Mouse (Mus musculus): ENCODE data around the gene Tsc2. TPM values are rescaled to one million over a fixed set of nuclear protein-coding genes. Genes with fewer than 3 reads are reported as not detected.
A peak's percentile ranks its signal among the peaks of the same experiment; 100 is the strongest.

Tsc2 gene
- total RNA-seq, 2 experiments from 2014 or later, result 28.4 to 49.0 TPM

DNA sequence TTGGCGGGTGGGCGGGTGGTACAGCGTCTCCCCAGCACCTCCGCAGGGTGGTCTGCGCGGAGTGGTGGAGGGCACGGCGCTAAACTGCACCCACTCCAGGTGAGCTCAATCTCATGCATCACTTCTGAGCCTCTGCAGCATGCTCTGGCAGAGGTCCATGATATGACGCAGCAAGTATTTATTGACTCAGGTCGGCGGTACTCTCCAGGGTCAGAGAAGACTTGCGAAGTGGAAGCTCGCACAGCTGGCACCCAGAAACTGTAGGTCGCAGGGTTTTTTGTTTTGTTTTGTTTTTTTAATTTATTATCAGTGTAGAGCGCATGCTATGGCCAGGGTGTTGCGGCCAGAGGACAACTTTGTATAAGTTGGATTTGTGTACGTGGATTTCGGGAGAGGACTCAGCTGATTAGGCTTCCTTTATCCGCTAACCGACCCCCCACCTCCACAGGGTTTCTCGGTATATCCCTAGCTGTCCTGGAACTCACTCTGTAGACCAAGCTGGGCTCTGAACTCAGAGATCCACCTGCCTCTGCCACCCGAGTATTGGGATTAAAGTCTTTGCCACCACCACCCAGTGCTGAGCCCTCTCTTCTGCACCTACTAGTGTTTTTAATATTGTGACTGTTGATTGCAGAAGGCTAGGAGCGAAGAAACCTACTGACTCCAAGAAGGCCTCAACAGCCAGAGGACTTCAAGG, 83.4 kb downstream of the Tsc2 start:
- peak; percentile 64 for ATAC-seq (replicated peaks; ENCODE audit: low FRiP score, poor library complexity, severe bottlenecking)

DNA sequence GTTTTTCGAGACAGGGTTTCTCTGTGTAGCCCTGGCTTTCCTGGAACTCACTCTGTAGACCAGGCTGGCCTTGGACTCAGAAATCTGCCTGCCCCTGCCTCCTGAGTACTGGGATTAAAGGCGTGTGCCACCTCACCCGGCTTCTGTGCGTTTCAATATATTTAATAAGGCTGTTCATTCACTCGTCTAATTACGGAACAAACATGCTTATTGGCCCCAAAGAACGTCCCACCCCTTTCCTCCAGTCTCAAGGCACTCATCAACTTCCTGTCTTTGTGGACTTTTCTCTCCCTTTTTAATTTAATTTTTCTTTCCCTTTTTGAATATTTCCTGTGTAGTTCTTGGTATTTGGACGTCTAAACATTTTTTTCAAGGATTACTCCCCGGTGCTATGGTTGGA, 84.0 kb downstream of the Tsc2 start:
- no peak for ATAC-seq (replicated peaks; ENCODE audit: low FRiP score, poor library complexity, severe bottlenecking)

DNA sequence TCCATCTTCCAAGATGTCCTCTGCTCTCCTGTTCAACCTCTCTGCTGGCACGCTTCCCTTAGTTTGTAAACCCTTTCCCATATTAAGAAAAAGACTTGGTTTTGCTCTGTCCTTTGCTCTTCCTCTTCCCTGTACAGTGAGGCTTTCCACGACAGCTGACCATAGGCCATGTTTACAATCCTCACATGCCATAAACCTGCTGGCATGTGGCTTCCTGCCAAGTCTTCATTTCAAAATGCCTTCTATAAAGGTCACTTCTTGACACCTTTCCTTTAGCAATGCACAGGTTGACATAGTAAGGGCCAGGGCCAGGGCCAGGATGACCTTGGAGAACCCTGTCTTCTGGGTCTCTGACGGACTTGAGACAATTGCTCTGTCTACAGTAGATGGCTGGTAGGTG, 86.2 kb downstream of the Tsc2 start:
- ATAC-seq (replicated peaks; ENCODE audit: low FRiP score, poor library complexity, severe bottlenecking), result no peak

Other genes with a start within 250 kb of the Tsc2 start
- gene Rnps1, start 218.1 kb downstream of the Tsc2 start, total RNA-seq (2015; ENCODE audit: low replicate concordance), result 78.6 and 100 TPM in 2 replicates
- gene Rnps1, start 218.1 kb downstream of the Tsc2 start, total RNA-seq (2017; ENCODE audit: low replicate concordance), result 62.5 and 72.1 TPM in 2 replicates
- 4.3 and 16.8 TPM in 2 replicates for gene Eci1, start 206.0 kb downstream of the Tsc2 start, total RNA-seq (2015; ENCODE audit: low replicate concordance)
- gene Eci1, start 206.0 kb downstream of the Tsc2 start, total RNA-seq (2017; ENCODE audit: low replicate concordance), result 6.2 TPM in 1 of 2 replicates, not detected in the other
- gene Dnase1l2, start 189.5 kb downstream of the Tsc2 start, total RNA-seq (2015; ENCODE audit: low replicate concordance), result 4.6 and 9.0 TPM in 2 replicates
- gene Dnase1l2, start 189.5 kb downstream of the Tsc2 start, total RNA-seq (2017; ENCODE audit: low replicate concordance), result 1.2 and 4.0 TPM in 2 replicates
- 34.8 and 64.5 TPM in 2 replicates for gene E4f1, start 162.3 kb downstream of the Tsc2 start, total RNA-seq (2015; ENCODE audit: low replicate concordance)
- gene E4f1, start 162.3 kb downstream of the Tsc2 start, total RNA-seq (2017; ENCODE audit: low replicate concordance), result 24.8 and 28.7 TPM in 2 replicates
- 28.1 and 48.6 TPM in 2 replicates for gene Pgp, start 162.2 kb downstream of the Tsc2 start, total RNA-seq (2015; ENCODE audit: low replicate concordance)
- gene Pgp, start 162.2 kb downstream of the Tsc2 start, total RNA-seq (2017; ENCODE audit: low replicate concordance), result 35.8 and 43.4 TPM in 2 replicates
- not detected in 2 replicates for gene Bricd5, start 158.7 kb downstream of the Tsc2 start, total RNA-seq (2015; ENCODE audit: low replicate concordance)
- gene Bricd5, start 158.7 kb downstream of the Tsc2 start, total RNA-seq (2017; ENCODE audit: low replicate concordance), result 2.1 TPM in 1 of 2 replicates, not detected in the other
- gene Mlst8, start 153.6 kb downstream of the Tsc2 start, total RNA-seq (2015; ENCODE audit: low replicate concordance), result 6.5 and 27.7 TPM in 2 replicates
- 16.8 and 20.5 TPM in 2 replicates for gene Mlst8, start 153.6 kb downstream of the Tsc2 start, total RNA-seq (2017; ENCODE audit: low replicate concordance)
- not detected in 2 replicates for gene Caskin1, start 144.0 kb downstream of the Tsc2 start, total RNA-seq (2015; ENCODE audit: low replicate concordance)
- not detected in 2 replicates for gene Caskin1, start 144.0 kb downstream of the Tsc2 start, total RNA-seq (2017; ENCODE audit: low replicate concordance)
- gene Traf7, start 104.7 kb downstream of the Tsc2 start, total RNA-seq (2015; ENCODE audit: low replicate concordance), result 49.0 and 54.1 TPM in 2 replicates
- gene Traf7, start 104.7 kb downstream of the Tsc2 start, total RNA-seq (2017; ENCODE audit: low replicate concordance), result 73.9 and 83.1 TPM in 2 replicates
- 1.1 TPM in 1 of 2 replicates, not detected in the other for gene Rab26, start 98.4 kb downstream of the Tsc2 start, total RNA-seq (2015; ENCODE audit: low replicate concordance)
- gene Rab26, start 98.4 kb downstream of the Tsc2 start, total RNA-seq (2017; ENCODE audit: low replicate concordance), result not detected in 2 replicates
- gene Pkd1, start 82.8 kb downstream of the Tsc2 start, total RNA-seq (2015; ENCODE audit: low replicate concordance), result 11.3 and 11.9 TPM in 2 replicates
- 11.7 and 22.5 TPM in 2 replicates for gene Pkd1, start 82.8 kb downstream of the Tsc2 start, total RNA-seq (2017; ENCODE audit: low replicate concordance)
- not detected in 2 replicates for gene Nthl1, start 50 bp upstream of the Tsc2 start, total RNA-seq (2015; ENCODE audit: low replicate concordance)
- 0.39 and 1.1 TPM in 2 replicates for gene Nthl1, start 50 bp upstream of the Tsc2 start, total RNA-seq (2017; ENCODE audit: low replicate concordance)
- 0.84 TPM in 1 of 2 replicates, not detected in the other for gene Slc9a3r2, start 17.7 kb upstream of the Tsc2 start, total RNA-seq (2015; ENCODE audit: low replicate concordance)
- gene Slc9a3r2, start 17.7 kb upstream of the Tsc2 start, total RNA-seq (2017; ENCODE audit: low replicate concordance), result not detected in 2 replicates
- not detected in 2 replicates for gene Npw, start 25.8 kb upstream of the Tsc2 start, total RNA-seq (2015; ENCODE audit: low replicate concordance)
- not detected in 2 replicates for gene Npw, start 25.8 kb upstream of the Tsc2 start, total RNA-seq (2017; ENCODE audit: low replicate concordance)
- gene Zfp598, start 37.1 kb upstream of the Tsc2 start, total RNA-seq (2015; ENCODE audit: low replicate concordance), result 13.4 and 18.4 TPM in 2 replicates
- 9.2 and 12.0 TPM in 2 replicates for gene Zfp598, start 37.1 kb upstream of the Tsc2 start, total RNA-seq (2017; ENCODE audit: low replicate concordance)
- gene Syngr3, start 57.3 kb upstream of the Tsc2 start, total RNA-seq (2015; ENCODE audit: low replicate concordance), result not detected in 2 replicates
- gene Syngr3, start 57.3 kb upstream of the Tsc2 start, total RNA-seq (2017; ENCODE audit: low replicate concordance), result not detected in 2 replicates
- 9.6 and 15.9 TPM in 2 replicates for gene Gfer, start 63.5 kb upstream of the Tsc2 start, total RNA-seq (2015; ENCODE audit: low replicate concordance)
- 14.0 and 15.7 TPM in 2 replicates for gene Gfer, start 63.5 kb upstream of the Tsc2 start, total RNA-seq (2017; ENCODE audit: low replicate concordance)
- gene Noxo1, start 63.6 kb upstream of the Tsc2 start, total RNA-seq (2015; ENCODE audit: low replicate concordance), result not detected in 2 replicates
- not detected in 2 replicates for gene Noxo1, start 63.6 kb upstream of the Tsc2 start, total RNA-seq (2017; ENCODE audit: low replicate concordance)
- gene Tbl3, start 75.0 kb upstream of the Tsc2 start, total RNA-seq (2015; ENCODE audit: low replicate concordance), result 5.8 and 10.1 TPM in 2 replicates
- gene Tbl3, start 75.0 kb upstream of the Tsc2 start, total RNA-seq (2017; ENCODE audit: low replicate concordance), result 4.8 and 9.0 TPM in 2 replicates
- gene Rnf151, start 85.4 kb upstream of the Tsc2 start, total RNA-seq (2015; ENCODE audit: low replicate concordance), result not detected in 2 replicates
- not detected in 2 replicates for gene Rnf151, start 85.4 kb upstream of the Tsc2 start, total RNA-seq (2017; ENCODE audit: low replicate concordance)
- 1,299 and 1,601 TPM in 2 replicates for gene Rps2, start 85.5 kb upstream of the Tsc2 start, total RNA-seq (2015; ENCODE audit: low replicate concordance)
- 315 and 526 TPM in 2 replicates for gene Rps2, start 85.5 kb upstream of the Tsc2 start, total RNA-seq (2017; ENCODE audit: low replicate concordance)
- gene Ndufb10, start 91.8 kb upstream of the Tsc2 start, total RNA-seq (2015; ENCODE audit: low replicate concordance), result 178 and 200 TPM in 2 replicates
- gene Ndufb10, start 91.8 kb upstream of the Tsc2 start, total RNA-seq (2017; ENCODE audit: low replicate concordance), result 84.0 and 122 TPM in 2 replicates
- gene Rpl3l, start 95.2 kb upstream of the Tsc2 start, total RNA-seq (2015; ENCODE audit: low replicate concordance), result not detected in 2 replicates
- gene Rpl3l, start 95.2 kb upstream of the Tsc2 start, total RNA-seq (2017; ENCODE audit: low replicate concordance), result not detected in 2 replicates
- gene Msrb1, start 104.0 kb upstream of the Tsc2 start, total RNA-seq (2015; ENCODE audit: low replicate concordance), result 108 and 112 TPM in 2 replicates
- 29.5 and 61.6 TPM in 2 replicates for gene Msrb1, start 104.0 kb upstream of the Tsc2 start, total RNA-seq (2017; ENCODE audit: low replicate concordance)
- gene Hs3st6, start 120.4 kb upstream of the Tsc2 start, total RNA-seq (2015; ENCODE audit: low replicate concordance), result not detected in 2 replicates
- not detected in 2 replicates for gene Hs3st6, start 120.4 kb upstream of the Tsc2 start, total RNA-seq (2017; ENCODE audit: low replicate concordance)
- gene Meiob, start 171.7 kb upstream of the Tsc2 start, total RNA-seq (2015; ENCODE audit: low replicate concordance), result not detected in 2 replicates
- not detected in 2 replicates for gene Meiob, start 171.7 kb upstream of the Tsc2 start, total RNA-seq (2017; ENCODE audit: low replicate concordance)
- 350 and 357 TPM in 2 replicates for gene Hagh, start 207.5 kb upstream of the Tsc2 start, total RNA-seq (2015; ENCODE audit: low replicate concordance)
- 157 and 279 TPM in 2 replicates for gene Hagh, start 207.5 kb upstream of the Tsc2 start, total RNA-seq (2017; ENCODE audit: low replicate concordance)
- gene Fahd1, start 217.7 kb upstream of the Tsc2 start, total RNA-seq (2015; ENCODE audit: low replicate concordance), result 50.5 and 87.6 TPM in 2 replicates
- 73.2 and 83.4 TPM in 2 replicates for gene Fahd1, start 217.7 kb upstream of the Tsc2 start, total RNA-seq (2017; ENCODE audit: low replicate concordance)
- 0.84 TPM in 1 of 2 replicates, not detected in the other for gene Igfals, start 233.4 kb upstream of the Tsc2 start, total RNA-seq (2015; ENCODE audit: low replicate concordance)
- not detected in 2 replicates for gene Igfals, start 233.4 kb upstream of the Tsc2 start, total RNA-seq (2017; ENCODE audit: low replicate concordance)

Data from erythroid progenitor cell, adult 5-6 weeks (primary cell).